ENCODE assay signal across 14 mouse cellular contexts in the genomic region with DNA sequence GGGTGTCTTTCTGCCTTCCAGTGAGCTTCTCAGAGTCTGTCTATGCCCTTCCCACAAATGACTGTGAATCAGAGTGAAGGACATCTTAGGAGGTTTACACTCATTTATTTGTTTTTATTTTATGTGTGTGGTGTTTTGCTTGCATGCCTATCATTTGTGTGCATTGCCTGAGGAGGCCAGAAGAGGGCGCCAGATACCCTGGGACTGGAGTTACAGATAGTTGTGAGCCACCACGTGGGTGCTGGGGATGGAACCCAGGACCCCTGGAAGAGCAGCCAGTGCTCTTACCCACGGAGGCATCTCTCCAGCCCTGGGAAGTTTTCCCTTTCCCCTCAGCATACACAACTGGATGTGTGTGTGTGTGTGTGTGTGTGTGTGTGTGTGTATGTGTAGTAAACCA. TPM values are rescaled to one million over a fixed set of nuclear protein-coding genes. Genes with fewer than 3 reads are reported as not detected.
DNase-seq lines count a peak whose midpoint lies in the region; ATAC-seq lines count a peak whose summit lies in the region.
"Had no signal": no experiment of that assay in that cellular context is flagged by ENCODE, and none has a peak within 500 bp of the region (broad histone marks: within the 10 kb centered on the region; RNA-seq: fewer than 3 reads in every experiment).

No protein-coding gene starts in this region.

- no peak overlapping the region for H3K27ac ChIP-seq in neural tube, embryonic 15.5 days (replicated peaks)
- H3K27ac ChIP-seq: heart, embryonic 13.5 days; macrophage had no signal

- ATAC-seq in neural tube, embryonic 15.5 days (ENCODE audit: low FRiP score), result no peak
- ATAC-seq: forebrain, embryonic 16.5 days had no signal

- peak; percentile 2 for DNase-seq in heart, postnatal 4 days
- no peak for DNase-seq in heart, postnatal 25 days (ENCODE audit: low spot score)
- peak; percentile 40 to 77 for DNase-seq in spleen, postnatal 4 days (ENCODE audit: low spot score in 2 of 2)
- DNase-seq in spleen, postnatal 14 days (ENCODE audit: low spot score in 2 of 2), result no peak
- DNase-seq in ZHBTc4 (ENCODE audit: low read depth, low spot score), result peak; percentile 49
- peak; percentile 51 for DNase-seq in thymus, postnatal 25 days
- DNase-seq in neural tube, embryonic 10.5 days (ENCODE audit: extremely low spot score, low spot score), result no peak
- DNase-seq: kidney, adult 11 months; right cerebral cortex, adult 18-20 months had no signal

- H3K4me3 ChIP-seq in neural tube, embryonic 15.5 days (replicated peaks), result no peak overlapping the region
- H3K4me3 ChIP-seq: heart, embryonic 13.5 days had no signal

- peaks cover 13% of the 10 kb centered on the region for H3K4me1 ChIP-seq in neural tube, embryonic 15.5 days

- no peaks in the 10 kb centered on the region for H3K36me3 ChIP-seq in neural tube, embryonic 15.5 days
- H3K36me3 ChIP-seq: heart, embryonic 13.5 days had no signal

- no peaks in the 10 kb centered on the region for H3K9me3 ChIP-seq in neural tube, embryonic 15.5 days (replicated peaks)
- H3K9me3 ChIP-seq: heart, embryonic 13.5 days had no signal

- no peak overlapping the region for H3K9ac ChIP-seq in neural tube, embryonic 15.5 days (replicated peaks)
- H3K9ac ChIP-seq: heart, embryonic 13.5 days had no signal

- peaks cover 72% of the 10 kb centered on the region for H3K27me3 ChIP-seq in neural tube, embryonic 15.5 days (replicated peaks)

- intact Hi-C loops in heart, postnatal 25 days (cut with DNase I), result loop anchor here (10.0 kb wide), 1 partner anchor 955 kb away; the partner anchor contains the start of gene Prrc2a

- 55% methylated on average over 3 of the region's 3 CpGs for WGBS in neural tube, embryonic 15.5 days

- no peak overlapping the region for H3K4me2 ChIP-seq in neural tube, embryonic 15.5 days
- H3K4me2 ChIP-seq: heart, embryonic 13.5 days had no signal

RNA-seq across cellular contexts. Expression of gene Tap2, which starts 6.4 kb away (rescaled TPM):
- total RNA-seq in heart, postnatal 4 days (2021), result 10 to 100 TPM; 10.7 to 12.3 TPM
- total RNA-seq in heart, postnatal 25 days (2021), result 10 to 100 TPM; 21.2 to 22.0 TPM
- 1.9 and 15.0 TPM in 2 replicates for polyA plus RNA-seq in neural tube, embryonic 15.5 days (2015; fragmentation: Nextera tagmentation; extraction: Ambion mirVana)

RNA-seq across cellular contexts. Expression of gene Psmb8, which starts 12.2 kb away (rescaled TPM):
- total RNA-seq in heart, postnatal 4 days (2021), result 1 to 10 TPM; 3.7 to 7.0 TPM
- total RNA-seq in heart, postnatal 25 days (2021), result 10 to 100 TPM in 1 of 2 experiments, 1 to 10 TPM in 1; 9.7 to 11.8 TPM
- 3.8 and 80.4 TPM in 2 replicates for polyA plus RNA-seq in neural tube, embryonic 15.5 days (2015; fragmentation: Nextera tagmentation; extraction: Ambion mirVana)

RNA-seq across cellular contexts. Expression of gene Psmb9, which starts 22.1 kb away (rescaled TPM):
- 1 to 10 TPM; 2.5 to 3.8 TPM for total RNA-seq in heart, postnatal 4 days (2021)
- 1 to 10 TPM; 5.4 to 8.5 TPM for total RNA-seq in heart, postnatal 25 days (2021)
- polyA plus RNA-seq in neural tube, embryonic 15.5 days (2015; fragmentation: Nextera tagmentation; extraction: Ambion mirVana), result 2.1 and 35.0 TPM in 2 replicates

RNA-seq across cellular contexts. Expression of gene Tap1, which starts 22.3 kb away (rescaled TPM):
- total RNA-seq in heart, postnatal 4 days (2021), result 1 to 10 TPM; 4.8 to 5.4 TPM
- 1 to 10 TPM; 3.9 to 5.5 TPM for total RNA-seq in heart, postnatal 25 days (2021)
- polyA plus RNA-seq in neural tube, embryonic 15.5 days (2015; fragmentation: Nextera tagmentation; extraction: Ambion mirVana), result 3.5 and 12.0 TPM in 2 replicates

RNA-seq across cellular contexts. Expression of gene H2-Ob, which starts 29.0 kb away (rescaled TPM):
- total RNA-seq in heart, postnatal 4 days (2021), result under 1 TPM; 0.23 to 0.38 TPM
- 1 to 10 TPM in 1 of 2 experiments, under 1 TPM in 1; 0.70 to 1.5 TPM for total RNA-seq in heart, postnatal 25 days (2021)
- polyA plus RNA-seq in neural tube, embryonic 15.5 days (2015; fragmentation: Nextera tagmentation; extraction: Ambion mirVana), result 0.08 and 0.26 TPM in 2 replicates
- polyA plus RNA-seq: embryonic facial prominence, embryonic 11.5 days; heart, embryonic 13.5 days had no signal

Comparison
In these comparisons a context has a peak if more than half of its experiments do, and no peak if none do; other contexts are left out.
1. DNase-seq: peak in heart, postnatal 4 days (single experiment), spleen, postnatal 4 days (2 of 2), ZHBTc4 (single experiment) and thymus, postnatal 25 days (single experiment); none in heart, postnatal 25 days (single experiment), spleen, postnatal 14 days (0 of 2) and neural tube, embryonic 10.5 days (single experiment).